Mouse (Mus musculus): ENCODE results near the gene Atoh8. TPM values are rescaled to one million over a fixed set of nuclear protein-coding genes. Genes with fewer than 3 reads are reported as not detected.

Gene Atoh8
- total RNA-seq (2022) = 1 to 10 TPM; 2.5 to 3.4 (median 3.3) TPM

DNA sequence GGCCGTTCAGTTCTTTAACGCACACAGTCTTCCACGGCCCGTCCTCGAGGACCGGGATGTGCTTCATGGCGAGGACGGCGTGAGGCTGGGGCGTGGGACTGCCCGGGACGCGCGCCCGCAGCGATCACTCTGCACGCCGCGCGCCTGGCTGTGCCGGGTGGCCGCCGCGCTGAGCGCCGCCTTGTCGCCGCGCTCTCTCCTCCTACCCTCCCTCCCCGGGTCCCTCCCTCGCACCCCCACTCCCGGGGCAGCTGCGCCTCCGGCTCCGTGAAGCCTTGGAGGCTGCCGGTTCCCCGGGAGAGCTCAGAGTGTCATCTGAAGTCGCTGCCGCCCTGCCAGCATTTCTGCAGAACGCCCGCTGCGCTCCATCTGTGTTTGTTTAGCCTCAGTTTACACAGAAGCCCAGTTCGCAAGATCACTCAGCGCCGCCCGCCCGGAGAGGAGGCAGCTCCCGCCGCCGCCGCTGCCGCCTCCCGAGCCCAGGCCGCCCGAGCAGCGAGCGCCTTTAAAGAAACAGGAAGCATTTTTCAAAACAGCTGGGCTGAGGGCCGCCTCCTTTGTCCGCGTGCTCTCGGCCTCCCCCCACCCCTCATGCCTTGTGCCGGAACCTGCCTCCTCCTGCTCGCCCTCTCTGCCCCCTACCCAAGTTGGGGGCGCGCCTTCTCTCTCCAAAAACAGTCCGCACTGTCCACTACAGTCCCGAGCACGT is at the start of gene Atoh8:
Gene Atoh8, minus strand, starts transcription at position 480 of the 709 bp plus-strand sequence.
- peak in 1 of 2 experiments; percentile 40 for DNase-seq (ENCODE audit: low spot score in 2 of 2)

- DNase-seq (ENCODE audit: low spot score in 2 of 2) = peak in 1 of 2 experiments; percentile 43
Measured at GRCm38 (mm10) chr6:72283914-72284313, 48.5 kb upstream of the Atoh8 start.

DNA sequence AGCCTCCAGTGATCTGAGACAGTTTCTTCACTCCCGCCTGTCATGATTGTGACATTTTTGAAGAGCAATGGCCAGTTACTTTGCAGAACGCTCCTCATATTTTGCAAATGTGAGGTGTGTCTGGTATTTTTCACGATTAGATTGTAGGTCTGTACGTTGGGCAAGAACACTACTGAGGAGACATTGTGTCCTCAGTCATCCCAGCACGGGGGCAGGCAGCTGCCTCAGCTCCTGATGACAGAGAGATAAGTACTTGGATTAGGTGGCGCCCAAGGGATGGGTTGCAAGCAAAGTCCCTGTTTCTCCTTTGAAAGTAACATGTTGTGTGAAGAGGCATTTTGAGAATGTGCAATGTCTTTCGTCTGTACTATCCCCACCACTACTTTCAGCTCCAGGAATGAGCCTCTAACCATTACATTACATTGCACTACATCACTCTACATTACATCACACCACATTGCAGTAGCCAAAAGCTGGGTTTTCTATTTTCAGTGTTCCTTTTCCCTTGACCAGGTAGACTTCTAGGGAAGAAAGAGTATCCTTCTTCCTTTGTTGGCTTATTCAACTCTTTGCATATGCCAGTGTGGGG is 45.1 kb upstream of the Atoh8 start:
- no peak for DNase-seq (ENCODE audit: low spot score in 2 of 2)

DNA sequence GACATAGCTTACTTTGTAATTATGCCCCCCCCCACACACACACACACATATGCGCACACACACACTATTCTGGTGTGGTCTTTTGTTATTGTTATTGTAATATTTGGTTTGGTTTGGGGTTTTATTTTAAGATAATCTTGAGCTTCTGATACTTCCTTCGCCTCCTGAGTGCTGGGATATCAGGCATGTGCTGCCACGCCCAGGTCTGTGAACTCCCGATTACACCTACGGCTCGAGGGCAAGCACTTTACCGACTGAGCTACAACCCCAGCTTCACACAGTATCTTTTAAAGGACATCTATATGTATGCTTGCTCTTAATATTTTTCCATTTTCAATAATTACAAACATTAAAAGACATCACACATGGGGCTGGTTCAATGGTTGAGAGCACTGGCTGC is 44.1 kb upstream of the Atoh8 start:
- no peak for DNase-seq (ENCODE audit: low spot score in 2 of 2)

DNA sequence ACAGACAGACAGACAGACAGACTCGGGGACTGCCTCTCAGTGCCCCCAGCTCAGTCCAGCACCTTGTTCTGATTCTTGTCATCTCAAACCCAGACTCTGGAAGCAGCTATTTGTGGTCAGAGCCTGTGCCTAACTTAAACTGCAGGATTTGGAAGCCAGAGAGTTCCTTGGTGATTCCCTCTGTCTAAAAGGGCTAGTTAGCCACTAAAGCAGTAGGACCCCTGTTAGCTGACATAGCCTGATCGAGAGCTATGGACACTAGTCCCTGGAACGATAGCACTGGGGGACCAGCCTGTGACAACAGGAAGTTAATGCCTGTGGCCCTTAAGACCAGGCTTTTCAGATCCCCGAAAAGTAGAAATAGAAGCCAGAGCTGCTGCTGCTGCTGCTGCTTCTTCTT is 43.5 kb upstream of the Atoh8 start:
- no peak for DNase-seq (ENCODE audit: low spot score in 2 of 2)

DNA sequence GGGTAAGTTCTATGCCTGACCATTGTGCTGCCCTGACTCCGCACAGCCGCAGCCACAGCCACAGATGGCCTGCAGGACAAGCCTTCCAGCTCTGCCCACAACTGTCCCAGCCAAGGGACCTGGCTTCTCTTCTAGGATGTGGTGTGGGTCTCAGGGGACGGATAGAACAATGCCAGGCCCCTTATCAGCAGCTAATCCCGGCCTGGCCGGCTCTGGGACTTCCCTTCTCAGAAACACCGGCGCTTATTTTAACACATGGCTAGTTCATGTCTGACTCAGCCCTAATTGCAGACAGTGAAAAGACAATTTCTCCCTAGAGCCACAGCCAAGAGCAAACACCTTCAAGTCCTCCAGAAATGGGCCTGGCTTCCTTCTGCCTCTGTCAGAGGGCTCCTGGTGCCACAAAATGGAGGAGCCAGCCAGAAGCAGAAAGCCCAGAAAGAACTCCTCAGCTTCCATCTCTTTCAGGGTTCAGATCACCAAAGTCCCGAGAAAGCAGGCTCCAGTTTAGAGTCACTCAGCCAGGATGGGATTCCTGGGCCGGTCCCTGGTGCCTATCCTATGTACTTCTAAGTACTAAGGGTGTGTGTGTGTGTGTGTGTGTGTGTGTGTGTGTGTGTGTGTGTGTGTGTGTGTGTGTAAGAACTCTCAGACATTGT is 42.3 kb upstream of the Atoh8 start:
- DNase-seq (ENCODE audit: low spot score in 2 of 2) = no peak

GRCm38 (mm10) chr6:72276972-72277441 is 41.6 kb upstream of the Atoh8 start:
- no peak for DNase-seq (ENCODE audit: low spot score in 2 of 2)

GRCm38 (mm10) chr6:72276141-72276540 is 40.8 kb upstream of the Atoh8 start:
- no peak for DNase-seq (ENCODE audit: low spot score in 2 of 2)

DNA sequence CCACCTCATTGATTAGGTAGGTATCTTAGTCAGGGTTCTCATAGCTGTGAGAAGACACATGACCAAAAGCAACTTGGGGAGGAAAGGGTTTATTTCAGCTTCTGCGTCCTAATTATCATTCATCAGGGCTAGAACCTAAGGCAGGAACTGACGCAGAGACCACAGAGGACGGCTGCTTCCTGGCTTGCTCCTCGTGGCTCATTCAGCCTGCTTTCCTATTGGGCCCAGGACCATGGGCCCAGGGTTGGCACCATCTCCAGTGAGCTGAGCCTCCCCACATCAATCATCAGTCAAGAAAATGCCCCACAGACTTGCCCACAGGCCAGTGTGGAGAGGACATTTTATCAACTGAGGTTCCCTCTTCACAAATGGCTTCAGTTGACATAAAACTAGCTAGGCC is 40.1 kb upstream of the Atoh8 start:
- DNase-seq (ENCODE audit: low spot score in 2 of 2) = no peak

- no peak for DNase-seq (ENCODE audit: low spot score in 2 of 2)
Measured at GRCm38 (mm10) chr6:72273153-72273552, 37.8 kb upstream of the Atoh8 start.

- no peak for DNase-seq (ENCODE audit: low spot score in 2 of 2)
Measured at GRCm38 (mm10) chr6:72272161-72272696, 36.9 kb upstream of the Atoh8 start.

DNA sequence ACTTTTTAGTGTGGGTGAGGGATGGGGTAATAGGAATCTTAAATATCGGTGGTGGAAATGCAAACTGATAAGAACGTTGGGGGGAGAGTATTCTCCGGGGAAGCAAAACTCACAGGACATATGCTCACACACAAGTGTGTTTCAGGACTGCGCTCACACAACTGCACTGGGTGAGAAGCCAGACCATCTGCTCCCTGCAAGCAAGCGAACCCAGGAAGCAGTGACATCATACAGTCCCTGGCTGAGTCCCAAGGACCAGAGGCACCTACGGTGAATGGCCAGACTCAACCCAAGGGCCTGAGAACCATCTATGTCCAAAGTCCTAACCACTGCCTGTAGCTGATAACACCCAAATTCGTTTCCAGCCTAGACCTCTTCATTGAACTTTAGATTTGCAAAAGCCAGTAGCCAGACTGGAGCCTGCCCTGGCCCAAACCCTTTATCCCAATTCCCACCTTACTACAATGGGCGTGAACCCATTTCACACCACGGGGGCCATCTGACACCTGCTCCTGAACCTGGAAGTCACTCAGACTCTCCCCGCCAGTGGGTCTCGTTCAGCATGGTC is 35.7 kb upstream of the Atoh8 start:
- DNase-seq (ENCODE audit: low spot score in 2 of 2) = peak; percentile 39 to 62

DNA sequence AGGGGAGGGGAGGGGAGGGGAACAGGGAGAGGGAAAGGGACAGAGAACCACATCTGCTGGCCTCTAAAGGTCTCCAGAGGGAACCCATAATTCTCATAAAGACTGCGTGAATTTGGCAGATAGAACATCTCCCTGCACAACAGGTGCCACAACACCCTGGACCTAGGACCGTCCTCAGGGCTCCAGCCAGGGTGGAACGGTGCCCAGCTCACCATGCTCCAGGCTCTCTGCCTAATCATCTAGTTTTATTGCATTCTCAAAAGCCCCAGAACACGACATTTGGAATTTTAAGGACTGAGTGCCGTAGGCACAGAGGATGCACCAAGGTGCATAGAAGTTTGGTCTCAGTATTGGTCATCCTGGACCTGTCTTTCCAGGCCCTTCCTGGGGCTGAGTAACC is 34.9 kb upstream of the Atoh8 start:
- no peak for DNase-seq (ENCODE audit: low spot score in 2 of 2)

- DNase-seq (ENCODE audit: low spot score in 2 of 2) = no peak
Measured at GRCm38 (mm10) chr6:72268149-72268847, 32.9 kb upstream of the Atoh8 start.

DNA sequence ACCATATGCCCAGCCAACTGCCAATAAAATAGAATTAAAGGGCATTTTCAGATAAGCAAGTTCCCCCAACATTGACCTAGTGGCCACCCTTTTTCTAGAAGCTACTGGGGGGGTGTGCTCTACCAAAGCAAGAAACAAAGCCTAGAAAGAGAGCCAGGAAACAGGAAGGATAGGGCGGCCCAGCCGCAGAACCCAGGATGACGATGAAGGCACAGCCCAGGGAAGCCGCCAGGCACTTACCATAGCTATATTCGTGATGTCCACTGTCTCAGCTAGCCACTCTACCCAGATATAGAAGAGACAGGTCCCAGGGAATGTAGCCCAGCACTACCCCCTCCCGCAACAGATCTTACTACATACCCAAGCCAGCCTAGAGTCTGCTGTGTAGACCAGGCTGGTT is 30.3 kb upstream of the Atoh8 start:
- DNase-seq (ENCODE audit: low spot score in 2 of 2) = no peak

DNA sequence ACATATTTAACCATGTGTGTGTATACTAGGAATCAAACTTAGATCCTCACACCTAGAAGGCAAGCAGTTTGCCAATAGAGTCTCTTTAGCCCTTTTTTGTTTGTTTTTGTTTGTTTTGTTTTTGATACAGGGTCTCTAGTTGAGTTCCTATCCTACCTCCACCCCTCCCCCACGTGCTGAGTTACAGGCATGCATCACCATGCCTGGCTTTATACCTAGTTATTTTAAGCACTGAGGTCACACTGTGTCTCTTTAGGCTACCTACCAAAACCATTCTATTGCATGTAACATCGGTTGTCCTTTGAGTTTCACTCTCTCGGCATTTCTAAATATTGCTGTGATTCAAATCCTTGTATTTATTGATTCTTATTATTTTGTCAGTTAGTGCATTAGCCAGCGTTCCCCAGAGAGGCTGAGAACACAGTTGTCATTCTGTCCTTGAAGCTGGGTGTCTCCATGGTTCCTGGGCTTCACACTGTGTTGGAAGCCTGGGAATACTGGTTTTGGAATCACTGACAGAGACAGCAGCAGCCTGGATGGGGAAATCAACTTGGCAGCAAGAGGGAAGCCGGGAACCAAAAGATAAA is 28.4 kb upstream of the Atoh8 start:
- no peak for DNase-seq (ENCODE audit: low spot score in 2 of 2)

DNA sequence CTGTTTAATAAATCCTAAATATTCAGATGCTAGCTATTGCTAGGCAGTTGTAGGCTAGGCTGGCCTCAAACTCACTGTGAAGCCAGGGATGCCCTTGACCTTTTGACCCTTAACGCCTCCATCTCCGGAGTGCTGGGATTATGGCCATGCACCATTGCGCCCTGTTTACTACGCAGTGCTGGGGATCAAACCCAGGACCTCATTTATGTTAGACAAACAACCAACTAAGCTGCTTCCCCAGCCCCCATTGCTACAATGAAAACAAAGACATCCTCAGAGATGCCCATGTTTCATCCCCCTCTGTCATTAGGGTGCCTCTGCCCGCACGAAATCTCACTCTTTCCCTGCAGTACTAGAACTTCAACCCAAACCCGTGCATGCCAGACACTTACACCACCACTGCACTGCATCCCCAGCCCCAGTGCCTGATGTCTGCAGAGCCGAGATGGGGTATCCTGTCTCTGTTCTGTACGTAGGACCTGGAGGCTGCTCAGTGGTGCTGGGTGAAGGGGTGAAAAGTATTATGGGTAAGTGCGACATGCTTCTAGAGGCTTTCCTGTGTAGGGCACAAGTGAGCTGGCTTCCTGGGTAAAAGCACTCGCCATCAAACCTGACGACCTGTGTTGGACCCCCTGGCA is 26.4 kb upstream of the Atoh8 start:
- DNase-seq (ENCODE audit: low spot score in 2 of 2) = no peak

GRCm38 (mm10) chr6:72260981-72261682 is 25.8 kb upstream of the Atoh8 start:
- peak; percentile 64 to 90 for DNase-seq (ENCODE audit: low spot score in 2 of 2)

GRCm38 (mm10) chr6:72259474-72259873 is 24.1 kb upstream of the Atoh8 start:
- DNase-seq (ENCODE audit: low spot score in 2 of 2) = no peak

GRCm38 (mm10) chr6:72255294-72255693 is 19.9 kb upstream of the Atoh8 start:
- DNase-seq (ENCODE audit: low spot score in 2 of 2) = no peak
